Mouse (Mus musculus) left cerebral cortex, postnatal 36 days (tissue): ENCODE data around the gene Fkbp11. TPM values are rescaled to one million over a fixed set of nuclear protein-coding genes. Genes with fewer than 3 reads are reported as not detected.

Experiments
- total RNA-seq, 2 experiments: library from RNA; stranded (reverse); gene quantifications; 2 replicates each; pipeline ENCODE4 v1.2.3; 2021

The Fkbp11 gene
- total RNA-seq, 2 experiments from 2014 or later: 1.5 to 2.1 TPM

Other genes starting within 250 kb of the Fkbp11 start
- gene Lalba, start 245.5 kb downstream of the Fkbp11 start, total RNA-seq: not detected
- gene Olfr279, start 235.8 kb downstream of the Fkbp11 start, total RNA-seq: not detected
- gene Kansl2, start 193.9 kb downstream of the Fkbp11 start, total RNA-seq: 10 to 100 TPM; 58.9 to 60.9 TPM
- 10 to 100 TPM; 37.0 to 45.6 TPM for gene Ccnt1, start 157.3 kb downstream of the Fkbp11 start, total RNA-seq
- not detected for gene 4930415O20Rik, start 157.2 kb downstream of the Fkbp11 start, total RNA-seq
- 10 to 100 TPM; 41.5 to 58.4 TPM for gene Adcy6, start 118.1 kb downstream of the Fkbp11 start, total RNA-seq
- 100 to 1,000 TPM; 273 to 276 TPM for gene Cacnb3, start 97.4 kb downstream of the Fkbp11 start, total RNA-seq
- gene Ddx23, start 65.3 kb downstream of the Fkbp11 start, total RNA-seq: 10 to 100 TPM; 80.2 to 82.7 TPM
- 10 to 100 TPM; 29.4 to 32.6 TPM for gene Rnd1, start 50.7 kb downstream of the Fkbp11 start, total RNA-seq
- gene Ccdc65, start 20.0 kb downstream of the Fkbp11 start, total RNA-seq: 10 to 100 TPM; 12.5 to 14.4 TPM
- gene Arf3, start 35.0 kb upstream of the Fkbp11 start, total RNA-seq: 100 to 1,000 TPM; 721 to 734 TPM
- gene Wnt10b, start 50.0 kb upstream of the Fkbp11 start, total RNA-seq: 1 to 10 TPM in 1 of 2 experiments, under 1 TPM in 1; 0.59 to 1.1 TPM
- gene Wnt1, start 61.7 kb upstream of the Fkbp11 start, total RNA-seq: not detected
- 100 to 1,000 TPM; 827 to 848 TPM for gene Ddn, start 81.3 kb upstream of the Fkbp11 start, total RNA-seq
- gene Prkag1, start 103.3 kb upstream of the Fkbp11 start, total RNA-seq: 10 to 100 TPM; 49.1 to 50.0 TPM
- 10 to 100 TPM; 69.9 to 98.8 TPM for gene Kmt2d, start 143.0 kb upstream of the Fkbp11 start, total RNA-seq
- 10 to 100 TPM in 1 of 2 experiments, 1 to 10 TPM in 1; 9.0 to 10.5 TPM for gene Rhebl1, start 166.3 kb upstream of the Fkbp11 start, total RNA-seq
- under 1 TPM in 1 of 2 experiments, not detected in 1; 0.35 TPM for gene Dhh, start 170.3 kb upstream of the Fkbp11 start, total RNA-seq
- gene Lmbr1l, start 190.0 kb upstream of the Fkbp11 start, total RNA-seq: 10 to 100 TPM; 12.6 to 16.6 TPM
- gene Tuba1b, start 206.4 kb upstream of the Fkbp11 start, total RNA-seq: 100 to 1,000 TPM; 509 to 602 TPM
- gene Gm49450, start 225.4 kb upstream of the Fkbp11 start, total RNA-seq: not detected
- 1,000 to 10,000 TPM in 1 of 2 experiments, 100 to 1,000 TPM in 1; 932 to 1,107 TPM for gene Tuba1a, start 225.5 kb upstream of the Fkbp11 start, total RNA-seq